Mouse (Mus musculus) embryo, embryonic 11 days (tissue): ENCODE results near the gene Rbm5.

ENCODE experiments used
- DNase-seq: peaks from one replicate; pipeline ENCODE4 v3.0.0-alpha.2; 2015

Rbm5 gene

GRCm38 (mm10) chr9:107699376-107699980 lies 71.3 kb downstream of the Rbm5 start:
- peak; percentile 69 for DNase-seq

- peak; percentile 62 for DNase-seq
Measured at GRCm38 (mm10) chr9:107698611-107699190, 72.1 kb downstream of the Rbm5 start.

- DNase-seq, result peak; percentile 58
Measured at GRCm38 (mm10) chr9:107697811-107698521, 72.8 kb downstream of the Rbm5 start.

GRCm38 (mm10) chr9:107696845-107697610 lies 73.8 kb downstream of the Rbm5 start:
- DNase-seq, result peak; percentile 64

- DNase-seq, result no peak
Measured at GRCm38 (mm10) chr9:107696106-107696479, 74.7 kb downstream of the Rbm5 start.

- DNase-seq, result no peak
Measured at GRCm38 (mm10) chr9:107695441-107696105, 75.2 kb downstream of the Rbm5 start.

GRCm38 (mm10) chr9:107694627-107695026 lies 76.2 kb downstream of the Rbm5 start:
- no peak for DNase-seq

GRCm38 (mm10) chr9:107693433-107693987 lies 77.3 kb downstream of the Rbm5 start:
- DNase-seq, result no peak

GRCm38 (mm10) chr9:107692785-107693184 lies 78.0 kb downstream of the Rbm5 start:
- DNase-seq, result no peak

- DNase-seq, result no peak
Measured at GRCm38 (mm10) chr9:107690391-107690790, 80.4 kb downstream of the Rbm5 start.
